Mouse (Mus musculus): ENCODE data around the gene Ppp2r2c. TPM values are rescaled to one million over a fixed set of nuclear protein-coding genes. Genes with fewer than 3 reads are reported as not detected.

Gene Ppp2r2c
- total and polyA plus RNA-seq, 3 experiments = 0.06 to 0.96 (median 0.78) TPM

- no peaks in the 10 kb centered on the region for H3K4me1 ChIP-seq (ENCODE audit: control insufficient read depth, insufficient read depth, low read length)
- intact Hi-C loops (cut with DNase I) = loop anchor here (1.0 to 5.0 kb wide), 3 partner anchors 43 to 165 kb away; no protein-coding TSS in a partner anchor
- WGBS = 50% methylated on average over 2 of the region's 2 CpGs
- H3K36me3 ChIP-seq (ENCODE audit: control insufficient read depth, insufficient read depth, low read length) = no peaks in the 10 kb centered on the region
- TF ChIP-seq CTCF (IDR thresholded peaks at IDR 0.05) (peak; percentile 93), POLR2A (IDR thresholded peaks at IDR 0.05; ENCODE audit: insufficient read depth, low read depth, low read length) (no peak), EP300 (IDR thresholded peaks at IDR 0.05; ENCODE audit: insufficient read depth, low read depth, low read length) (no peak)
- no peak overlapping the region for H3K27ac ChIP-seq
- H3K9ac ChIP-seq (ENCODE audit: low read depth, low read length) = no peak overlapping the region
- no peaks in the 10 kb centered on the region for H3K79me2 ChIP-seq (replicated peaks; ENCODE audit: control insufficient read depth, insufficient read depth, low read length)
- no peaks in the 10 kb centered on the region for H3K27me3 ChIP-seq (ENCODE audit: control insufficient read depth, insufficient read depth, low read length)
- DNase-seq = peak; percentile 47 to 82
- no peak overlapping the region for H3K4me3 ChIP-seq
Observed at GRCm38 (mm10) chr5:37002001-37002400, 133.7 kb downstream of the Ppp2r2c start.

Other genes with a start within 250 kb of the Ppp2r2c start
- 100 to 1,000 TPM in 1 of 2 experiments, 10 to 100 TPM in 1; 81.8 to 104 TPM for gene D5Ertd579e, start 172.5 kb upstream of the Ppp2r2c start, total RNA-seq (2021)
- gene D5Ertd579e, start 172.5 kb upstream of the Ppp2r2c start, polyA plus RNA-seq (2012; rRNA removed) = 22.5 and 45.3 TPM in 2 replicates
- gene Bloc1s4, start 119.9 kb upstream of the Ppp2r2c start, total RNA-seq (2021) = 10 to 100 TPM; 11.1 to 13.5 TPM
- 8.8 and 9.7 TPM in 2 replicates for gene Bloc1s4, start 119.9 kb upstream of the Ppp2r2c start, polyA plus RNA-seq (2012; rRNA removed)
- gene Mrfap1, start 71.7 kb upstream of the Ppp2r2c start, total RNA-seq (2021) = 100 to 1,000 TPM; 267 to 273 TPM
- gene Mrfap1, start 71.7 kb upstream of the Ppp2r2c start, polyA plus RNA-seq (2012; rRNA removed) = 89.1 and 135 TPM in 2 replicates
- gene Man2b2, start 37.9 kb upstream of the Ppp2r2c start, total RNA-seq (2021) = 10 to 100 TPM; 20.3 to 20.6 TPM
- gene Man2b2, start 37.9 kb upstream of the Ppp2r2c start, polyA plus RNA-seq (2012; rRNA removed) = 24.1 and 32.1 TPM in 2 replicates
- gene Wfs1, start 120.7 kb downstream of the Ppp2r2c start, total RNA-seq (2021) = 10 to 100 TPM; 82.3 to 99.7 TPM
- gene Wfs1, start 120.7 kb downstream of the Ppp2r2c start, polyA plus RNA-seq (2012; rRNA removed) = 72.3 and 73.8 TPM in 2 replicates
- not detected for gene Gm1043, start 216.9 kb downstream of the Ppp2r2c start, total RNA-seq (2021)
- not detected in 2 replicates for gene Gm1043, start 216.9 kb downstream of the Ppp2r2c start, polyA plus RNA-seq (2012; rRNA removed)